Mouse (Mus musculus) kidney, embryonic 16.5 days (tissue): ENCODE data around the gene Lamtor5. TPM values are rescaled to one million over a fixed set of nuclear protein-coding genes. Genes with fewer than 3 reads are reported as not detected.

Experiments
- ATAC-seq: fragments of 200-750 bp; cut with Nextera tagmentation; 2 replicates; pipeline ENCODE4 v1.8.0; 2017; ENCODE audit warnings: moderate TSS enrichment; ENCODE audit not compliant: low FRiP score, low TSS enrichment
- H3K27ac ChIP-seq: fragments of 300-500 bp; sonication (generic); 2 replicates; pipeline ENCODE4 v1.5.1; 2014; ENCODE audit warnings: low read length
- H3K27me3 ChIP-seq: fragments of 300-500 bp; sonication (generic); 2 replicates; pipeline ENCODE4 v1.6.1; 2014; ENCODE audit warnings: low read length, control low read depth, mixed read lengths; ENCODE audit not compliant: insufficient read depth
- H3K36me3 ChIP-seq: fragments of 300-500 bp; sonication (generic); 2 replicates; pipeline ENCODE4 v1.6.1; 2014; ENCODE audit warnings: low read length, control low read depth, mixed read lengths; ENCODE audit not compliant: insufficient read depth
- H3K4me1 ChIP-seq: fragments of 300-500 bp; sonication (generic); 2 replicates; pipeline ENCODE4 v1.6.1; 2014; ENCODE audit warnings: low read length, control low read depth, mixed read lengths; ENCODE audit not compliant: insufficient read depth
- H3K4me2 ChIP-seq: fragments of 300-500 bp; sonication (generic); replicated peaks from 2 replicates; pipeline ENCODE4 v1.6.1; 2014; ENCODE audit warnings: low read depth, low read length
- H3K4me3 ChIP-seq: fragments of 300-500 bp; sonication (generic); 2 replicates; pipeline ENCODE4 v1.5.1; 2014; ENCODE audit warnings: mild to moderate bottlenecking, low read length
- H3K9ac ChIP-seq: fragments of 300-500 bp; sonication (generic); replicated peaks from 2 replicates; pipeline ENCODE4 v1.6.1; 2014; ENCODE audit warnings: low read length
- H3K9me3 ChIP-seq: fragments of 300-500 bp; sonication (generic); 2 replicates; pipeline ENCODE4 v1.6.1; 2016; ENCODE audit warnings: low read length, control low read depth
- WGBS: fragments of 180-500 bp; shearing (Covaris S2); extraction: QIAGEN DNeasy Blood & Tissue Kit; methylation state at CpG from one replicate; pipeline ENCODE4 v1.1.7; 2014; 5-methylcytosine and 5-hydroxymethylcytosine counted together
- polyA plus RNA-seq: library from polyadenylated mRNA; unstranded; fragments of >200 nt; fragmentation: Nextera tagmentation; extraction: Ambion mirVana; gene quantifications from 2 replicates; pipeline ENCODE4 v1.2.1, GENCODE M21; 2015

The Lamtor5 gene
- polyA plus RNA-seq, 1 experiment from 2014 or later: 224 TPM

GRCm38 (mm10) chr3:107260956-107261850 lies 17.5 kb upstream of the Lamtor5 start:
- 33% methylated on average over 8 of the region's 8 CpGs for WGBS
- H3K27me3 ChIP-seq: no peaks in the 10 kb centered on the region
- no peak overlapping the region for H3K4me2 ChIP-seq
- H3K9me3 ChIP-seq: no peaks in the 10 kb centered on the region
- no peak overlapping the region for H3K4me3 ChIP-seq
- H3K9ac ChIP-seq: no peak overlapping the region
- H3K36me3 ChIP-seq: no peaks in the 10 kb centered on the region
- ATAC-seq: peak; percentile 59; the same call in 1 of the 2 replicates
- no peak overlapping the region for H3K27ac ChIP-seq
- H3K4me1 ChIP-seq: no peaks in the 10 kb centered on the region

- H3K4me2 ChIP-seq: no peak overlapping the region
- H3K9ac ChIP-seq: no peak overlapping the region
- no peak overlapping the region for H3K27ac ChIP-seq
- 23% methylated on average over 7 of the region's 7 CpGs for WGBS
- no peak overlapping the region for H3K4me3 ChIP-seq
- H3K4me1 ChIP-seq: no peaks in the 10 kb centered on the region
- H3K27me3 ChIP-seq: no peaks in the 10 kb centered on the region
- H3K9me3 ChIP-seq: no peaks in the 10 kb centered on the region
- no peaks in the 10 kb centered on the region for H3K36me3 ChIP-seq
- no peak for ATAC-seq
These were observed 16.9 kb upstream of the Lamtor5 start for GRCm38 (mm10) chr3:107261851-107262165.

GRCm38 (mm10) chr3:107266814-107267345 lies 11.8 kb upstream of the Lamtor5 start:
- no peaks in the 10 kb centered on the region for H3K4me1 ChIP-seq
- H3K9me3 ChIP-seq: no peaks in the 10 kb centered on the region
- no peak overlapping the region for H3K9ac ChIP-seq
- ATAC-seq: no peak
- H3K27me3 ChIP-seq: no peaks in the 10 kb centered on the region
- 64% methylated on average over 2 of the region's 2 CpGs for WGBS
- no peak overlapping the region for H3K4me2 ChIP-seq
- H3K36me3 ChIP-seq: no peaks in the 10 kb centered on the region
- no peak overlapping the region for H3K4me3 ChIP-seq
- no peak overlapping the region for H3K27ac ChIP-seq

- no peaks in the 10 kb centered on the region for H3K36me3 ChIP-seq
- H3K4me1 ChIP-seq: no peaks in the 10 kb centered on the region
- H3K9ac ChIP-seq: no peak overlapping the region
- H3K4me3 ChIP-seq: no peak overlapping the region
- 87% methylated on average over 3 of the region's 3 CpGs for WGBS
- H3K4me2 ChIP-seq: no peak overlapping the region
- ATAC-seq: no peak
- H3K27me3 ChIP-seq: no peaks in the 10 kb centered on the region
- no peak overlapping the region for H3K27ac ChIP-seq
- no peaks in the 10 kb centered on the region for H3K9me3 ChIP-seq
These were observed 6.2 kb upstream of the Lamtor5 start for GRCm38 (mm10) chr3:107272433-107272832.

- WGBS: 9% methylated on average over 3 of the region's 3 CpGs
- ATAC-seq: 0 out of 2 replicates have a peak, but pooled peaks have one; percentile 58
- no peaks in the 10 kb centered on the region for H3K27me3 ChIP-seq
These were observed 4.8 kb upstream of the Lamtor5 start for GRCm38 (mm10) chr3:107273820-107274219.

GRCm38 (mm10) chr3:107275351-107275750 lies 3.3 kb upstream of the Lamtor5 start:
- no peak overlapping the region for H3K4me2 ChIP-seq
- no peaks in the 10 kb centered on the region for H3K36me3 ChIP-seq
- 61% methylated on average over 5 of the region's 5 CpGs for WGBS
- H3K4me3 ChIP-seq: no peak overlapping the region
- peaks cover 10% of the 10 kb centered on the region for H3K4me1 ChIP-seq
- no peak overlapping the region for H3K9ac ChIP-seq
- no peaks in the 10 kb centered on the region for H3K9me3 ChIP-seq
- H3K27ac ChIP-seq: no peak overlapping the region
- no peak for ATAC-seq
- H3K27me3 ChIP-seq: no peaks in the 10 kb centered on the region

More at GRCm38 (mm10) chr3:107273820-107274219, 4.8 kb upstream of the Lamtor5 start:
- Histone ChIP-seq H3K27ac (no peak overlapping the region), H3K4me2 (no peak overlapping the region), H3K9ac (no peak overlapping the region), H3K9me3 (no peaks in the 10 kb centered on the region), H3K36me3 (no peaks in the 10 kb centered on the region), H3K4me3 (no peak overlapping the region), H3K4me1 (no peaks in the 10 kb centered on the region)

- ATAC-seq: no peak
- Histone ChIP-seq H3K9me3 (no peaks in the 10 kb centered on the region), H3K36me3 (no peaks in the 10 kb centered on the region), H3K27me3 (no peaks in the 10 kb centered on the region), H3K9ac (no peak overlapping the region), H3K27ac (no peak overlapping the region), H3K4me3 (no peak overlapping the region), H3K4me1 (peaks cover 10% of the 10 kb centered on the region), H3K4me2 (no peak overlapping the region)
- WGBS: 55% methylated on average over 4 of the region's 4 CpGs
These were observed 2.7 kb upstream of the Lamtor5 start for GRCm38 (mm10) chr3:107275996-107276395.

- Histone ChIP-seq H3K4me2 (no peak overlapping the region), H3K4me3 (no peak overlapping the region), H3K9me3 (no peaks in the 10 kb centered on the region), H3K36me3 (no peaks in the 10 kb centered on the region), H3K4me1 (peaks cover 10% of the 10 kb centered on the region), H3K9ac (no peak overlapping the region), H3K27me3 (no peaks in the 10 kb centered on the region), H3K27ac (no peak overlapping the region)
- no peak for ATAC-seq
- 87% methylated on average over 3 of the region's 3 CpGs for WGBS
These were observed 2.0 kb upstream of the Lamtor5 start for GRCm38 (mm10) chr3:107276626-107277025.

GRCm38 (mm10) chr3:107286123-107286522 lies 7.5 kb downstream of the Lamtor5 start:
- ATAC-seq: no peak
- no peaks in the 10 kb centered on the region for H3K9me3 ChIP-seq
- peaks cover 15% of the 10 kb centered on the region for H3K36me3 ChIP-seq
- 65% methylated on average over 2 of the region's 2 CpGs for WGBS
- H3K4me2 ChIP-seq: no peak overlapping the region
- peaks cover 6% of the 10 kb centered on the region for H3K4me1 ChIP-seq
- no peak overlapping the region for H3K27ac ChIP-seq
- no peak overlapping the region for H3K4me3 ChIP-seq
- H3K9ac ChIP-seq: no peak overlapping the region
- no peaks in the 10 kb centered on the region for H3K27me3 ChIP-seq

GRCm38 (mm10) chr3:107287346-107287745 lies 8.7 kb downstream of the Lamtor5 start:
- no peaks in the 10 kb centered on the region for H3K9me3 ChIP-seq
- H3K27me3 ChIP-seq: no peaks in the 10 kb centered on the region
- no peak for ATAC-seq
- no peak overlapping the region for H3K9ac ChIP-seq
- H3K27ac ChIP-seq: no peak overlapping the region
- H3K4me3 ChIP-seq: no peak overlapping the region
- no peak overlapping the region for H3K4me2 ChIP-seq
- H3K36me3 ChIP-seq: peaks cover 13% of the 10 kb centered on the region
- peaks cover 14% of the 10 kb centered on the region for H3K4me1 ChIP-seq
